Mouse (Mus musculus) neural tube, embryonic 11.5 days (tissue): ENCODE results near the gene 1700028P14Rik. TPM values are rescaled to one million over a fixed set of nuclear protein-coding genes. Genes with fewer than 3 reads are reported as not detected.

Experiments used
- ATAC-seq: fragments of 200-750 bp; cut with Nextera tagmentation; 2 replicates; pipeline ENCODE4 v1.8.0; 2017; ENCODE audit warnings: moderate number of reproducible peaks, mild to moderate bottlenecking, moderate TSS enrichment, moderate library complexity; ENCODE audit not compliant: insufficient read depth, low FRiP score, low TSS enrichment
- DNase-seq: peaks from one replicate; pipeline ENCODE4 v3.0.0-alpha.2; 2015; ENCODE audit warnings: low spot score
- H3K27ac ChIP-seq: fragments of 300-500 bp; sonication (generic); 2 replicates; pipeline ENCODE4 v1.5.1; 2014; ENCODE audit warnings: low read depth, mild to moderate bottlenecking, low read length
- H3K27me3 ChIP-seq: fragments of 300-500 bp; sonication (generic); 2 replicates; pipeline ENCODE4 v1.6.1; 2014; ENCODE audit warnings: mild to moderate bottlenecking, low read length, mixed read lengths; ENCODE audit not compliant: control insufficient read depth, insufficient read depth
- H3K36me3 ChIP-seq: fragments of 300-500 bp; sonication (generic); 2 replicates; pipeline ENCODE4 v1.6.1; 2014; ENCODE audit warnings: mild to moderate bottlenecking, low read length, moderate library complexity, mixed read lengths; ENCODE audit not compliant: control insufficient read depth, insufficient read depth
- H3K4me1 ChIP-seq: fragments of 300-500 bp; sonication (generic); 2 replicates; pipeline ENCODE4 v1.6.1; 2014; ENCODE audit warnings: low read length, mixed read lengths; ENCODE audit not compliant: control insufficient read depth, insufficient read depth
- H3K4me2 ChIP-seq: fragments of 300-500 bp; sonication (generic); 2 replicates; pipeline ENCODE4 v1.6.1; 2014; ENCODE audit warnings: low read depth, mild to moderate bottlenecking, moderate library complexity
- H3K4me3 ChIP-seq: fragments of 300-500 bp; sonication (generic); 2 replicates; pipeline ENCODE4 v1.5.1; 2014; ENCODE audit warnings: low read depth, low read length
- H3K9ac ChIP-seq: fragments of 300-500 bp; sonication (generic); 2 replicates; pipeline ENCODE4 v1.6.1; 2014; ENCODE audit warnings: mild to moderate bottlenecking, low read length
- H3K9me3 ChIP-seq: fragments of 300-500 bp; sonication (generic); 2 replicates; pipeline ENCODE4 v1.6.1; 2016; ENCODE audit warnings: low read length; ENCODE audit not compliant: control insufficient read depth
- WGBS: fragments of 180-500 bp; shearing (Covaris S2); extraction: QIAGEN DNeasy Blood & Tissue Kit; methylation state at CpG from one replicate; pipeline ENCODE4 v1.1.7; 2014; 5-methylcytosine and 5-hydroxymethylcytosine counted together
- polyA plus RNA-seq: library from polyadenylated mRNA; unstranded; fragments of >200 nt; fragmentation: Nextera tagmentation; extraction: Ambion mirVana; gene quantifications from 2 replicates; pipeline ENCODE4 v1.2.1, GENCODE M21; 2014

The 1700028P14Rik gene
- not detected in 2 replicates for polyA plus RNA-seq

GRCm38 (mm10) chr19:23652644-23653043, at the start of gene 1700028P14Rik:
Gene 1700028P14Rik (minus strand): TSS chr19:23652812.
- H3K4me3 ChIP-seq = no peak within 1 kb of the TSS
- DNase-seq (peak; percentile 79), ATAC-seq (peak; percentile 74; the same call in 1 of the 2 replicates)
- 5% methylated on average over 13 of the region's 13 CpGs for WGBS
- H3K36me3 ChIP-seq = no peaks in the 10 kb centered on the region
- H3K27ac ChIP-seq = no peak within 1 kb of the TSS
- no peaks in the 10 kb centered on the region for H3K27me3 ChIP-seq
- H3K9me3 ChIP-seq = no peaks in the 10 kb centered on the region
- H3K4me1 ChIP-seq = no peaks in the 10 kb centered on the region
- peak within 1 kb of the TSS; percentile 34 for H3K4me2 ChIP-seq
- no peak within 1 kb of the TSS for H3K9ac ChIP-seq

DNA sequence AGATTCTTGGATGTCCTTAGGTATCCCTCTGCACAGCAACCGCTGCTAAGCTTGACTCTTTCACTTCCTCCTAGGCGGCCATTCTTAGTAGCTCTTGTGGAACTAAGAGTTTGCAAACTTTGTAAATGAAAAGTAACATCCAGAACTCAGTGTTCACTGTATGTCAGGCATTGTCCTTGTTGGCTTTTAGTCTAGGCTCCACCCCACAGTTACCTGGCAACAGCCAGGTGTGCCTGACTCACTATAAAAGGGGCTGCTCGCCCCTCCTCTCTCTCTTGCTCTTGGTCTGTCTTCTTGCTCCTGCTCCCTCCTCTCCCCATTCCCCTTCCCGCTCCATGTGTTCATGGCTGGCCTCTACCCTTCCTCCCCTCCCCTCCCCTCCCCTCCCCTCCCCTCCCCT, 46.5 kb upstream of the 1700028P14Rik start:
- H3K4me1 ChIP-seq = no peaks in the 10 kb centered on the region
- no peak overlapping the region for H3K4me3 ChIP-seq
- no peaks in the 10 kb centered on the region for H3K9me3 ChIP-seq
- no peak overlapping the region for H3K4me2 ChIP-seq
- ATAC-seq (no peak), DNase-seq (no peak)
- no peaks in the 10 kb centered on the region for H3K27me3 ChIP-seq
- no peak overlapping the region for H3K27ac ChIP-seq
- H3K36me3 ChIP-seq = peaks cover 3% of the 10 kb centered on the region; the same call in 1 of the 2 replicates
- H3K9ac ChIP-seq = no peak overlapping the region
- WGBS = 94% methylated on average over 4 of the region's 4 CpGs

DNA sequence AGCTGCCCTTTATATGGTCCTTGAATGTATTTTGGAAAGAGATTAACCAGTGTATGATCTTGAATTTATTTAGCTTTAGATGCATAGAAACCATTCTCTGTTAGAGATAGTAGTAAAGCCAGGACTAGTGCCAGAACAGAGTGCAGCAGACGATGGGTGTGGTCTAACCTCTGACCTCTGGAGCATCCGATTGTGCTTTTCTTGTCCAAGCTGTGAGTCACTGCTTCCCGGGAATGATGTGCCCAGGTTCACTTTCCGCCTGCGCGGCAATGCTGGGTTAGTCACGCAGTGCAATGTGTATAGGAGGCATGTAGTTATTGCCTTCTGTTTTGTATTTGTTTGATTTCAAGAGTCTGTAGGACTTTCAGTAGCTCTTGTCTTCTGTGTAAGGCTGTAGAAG, 45.8 kb upstream of the 1700028P14Rik start:
- Histone ChIP-seq H3K9me3 (no peaks in the 10 kb centered on the region), H3K27me3 (no peaks in the 10 kb centered on the region), H3K9ac (no peak overlapping the region), H3K4me3 (no peak overlapping the region), H3K27ac (no peak overlapping the region), H3K4me1 (no peaks in the 10 kb centered on the region), H3K4me2 (no peak overlapping the region), H3K36me3 (peaks cover 3% of the 10 kb centered on the region; the same call in 1 of the 2 replicates)
- 86% methylated on average over 7 of the region's 7 CpGs for WGBS
- no peak for ATAC-seq
- DNase-seq = no peak

GRCm38 (mm10) chr19:23697861-23698260, 45.2 kb upstream of the 1700028P14Rik start:
- H3K9ac ChIP-seq = no peak overlapping the region
- DNase-seq = no peak
- no peak overlapping the region for H3K4me2 ChIP-seq
- 82% methylated on average over 8 of the region's 8 CpGs for WGBS
- H3K4me1 ChIP-seq = no peaks in the 10 kb centered on the region
- H3K36me3 ChIP-seq = peaks cover 3% of the 10 kb centered on the region; the same call in 1 of the 2 replicates
- H3K27me3 ChIP-seq = no peaks in the 10 kb centered on the region
- no peak for ATAC-seq
- no peak overlapping the region for H3K27ac ChIP-seq
- no peak overlapping the region for H3K4me3 ChIP-seq
- H3K9me3 ChIP-seq = no peaks in the 10 kb centered on the region

DNA sequence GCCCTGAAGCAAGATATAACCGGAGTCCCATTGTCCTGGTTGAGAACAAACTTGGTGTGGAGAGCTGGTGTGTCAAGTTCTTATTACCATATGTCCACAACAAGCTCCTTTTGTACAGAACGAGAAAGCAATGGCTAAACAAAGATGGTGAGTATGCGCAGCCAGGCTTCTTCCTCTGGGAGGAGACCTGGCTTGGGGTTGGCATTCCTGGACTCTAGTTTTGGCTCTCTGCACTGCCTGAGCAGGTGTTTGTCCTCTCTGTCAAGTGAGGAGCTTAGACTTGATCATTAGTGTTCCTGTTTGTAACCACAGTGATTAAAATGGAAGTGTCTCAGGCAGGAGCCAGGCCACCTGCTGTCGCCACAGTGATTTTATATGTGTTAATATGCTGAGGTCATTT, 41.7 kb upstream of the 1700028P14Rik start:
- DNase-seq = no peak

GRCm38 (mm10) chr19:23688421-23688946, 35.9 kb upstream of the 1700028P14Rik start:
- H3K9ac ChIP-seq = 0 out of 2 replicates have a peak overlapping the region, but pooled peaks have one; percentile 1

More for the DNA sequence above, 41.7 kb upstream of the 1700028P14Rik start:
- Histone ChIP-seq H3K4me1 (no peaks in the 10 kb centered on the region), H3K4me2 (no peak overlapping the region), H3K27ac (no peak overlapping the region), H3K36me3 (peaks cover 3% of the 10 kb centered on the region; the same call in 1 of the 2 replicates), H3K27me3 (no peaks in the 10 kb centered on the region), H3K9me3 (no peaks in the 10 kb centered on the region), H3K9ac (no peak overlapping the region), H3K4me3 (no peak overlapping the region)
- 92% methylated on average over 4 of the region's 4 CpGs for WGBS
- no peak for ATAC-seq

DNA sequence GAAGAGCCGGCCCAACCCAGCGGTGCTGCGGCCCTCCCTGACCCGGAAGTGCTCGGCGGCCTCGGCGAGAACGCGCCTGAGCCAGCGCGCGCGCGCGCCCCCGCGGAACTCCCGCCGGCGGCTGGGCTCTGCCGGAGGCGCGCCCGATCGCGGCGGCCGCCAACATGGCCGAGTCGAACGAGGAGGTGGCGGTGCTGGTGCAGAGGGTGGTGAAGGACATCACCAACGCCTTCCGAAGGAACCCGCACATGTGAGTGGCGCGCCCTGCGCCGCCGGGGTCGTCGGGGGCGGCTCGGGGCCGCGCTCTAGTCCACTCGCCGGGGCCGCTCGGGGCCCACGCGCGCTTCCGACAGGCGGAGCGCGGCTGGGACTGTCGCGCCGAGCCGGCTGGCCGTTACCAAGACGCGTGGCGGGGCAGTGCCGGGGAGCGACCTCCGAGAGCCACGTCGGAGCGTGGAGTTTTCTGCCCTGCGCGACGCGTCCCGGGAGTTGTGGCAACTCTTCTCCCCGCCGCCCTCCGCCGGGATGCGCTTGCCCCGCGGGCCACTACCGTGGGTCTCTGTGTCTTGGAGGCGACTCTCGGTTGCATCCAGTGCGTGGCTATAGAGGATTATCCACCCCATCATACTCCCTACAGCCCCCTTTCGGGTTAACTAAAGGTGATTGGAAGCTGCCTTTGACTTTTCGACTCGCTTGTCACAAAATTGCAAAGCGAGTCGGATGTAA, 34.8 kb upstream of the 1700028P14Rik start, which contains the start of gene Ptar1:
Gene Ptar1, plus strand, starts transcription at position 134 of the 726 bp plus-strand sequence.
- peaks cover 5% of the 10 kb centered on the region; the same call in 1 of the 2 replicates for H3K4me1 ChIP-seq
- no peaks in the 10 kb centered on the region for H3K9me3 ChIP-seq
- peak; percentile 93 for ATAC-seq
- under 1% methylated on average over 75 of the region's 93 CpGs for WGBS
- H3K4me3 ChIP-seq = peak within 1 kb of the TSS; percentile 82
- peak within 1 kb of the TSS; percentile 91 for H3K27ac ChIP-seq
- peak within 1 kb of the TSS; percentile 48 for H3K4me2 ChIP-seq
- H3K27me3 ChIP-seq = no peaks in the 10 kb centered on the region
- no peaks in the 10 kb centered on the region for H3K36me3 ChIP-seq
- peak within 1 kb of the TSS; percentile 97 for H3K9ac ChIP-seq
- peak; percentile 93 for DNase-seq

More at GRCm38 (mm10) chr19:23688421-23688946, 35.9 kb upstream of the 1700028P14Rik start:
- Histone ChIP-seq H3K9me3 (no peaks in the 10 kb centered on the region), H3K27ac (no peak overlapping the region), H3K4me2 (peak overlapping the region; percentile 48), H3K4me1 (peaks cover 5% of the 10 kb centered on the region; the same call in 1 of the 2 replicates), H3K36me3 (no peaks in the 10 kb centered on the region), H3K4me3 (peak overlapping the region; percentile 82), H3K27me3 (no peaks in the 10 kb centered on the region)
- DNase-seq (peak; percentile 48), ATAC-seq (no peak)
- 15% methylated on average over 4 of the region's 4 CpGs for WGBS

DNA sequence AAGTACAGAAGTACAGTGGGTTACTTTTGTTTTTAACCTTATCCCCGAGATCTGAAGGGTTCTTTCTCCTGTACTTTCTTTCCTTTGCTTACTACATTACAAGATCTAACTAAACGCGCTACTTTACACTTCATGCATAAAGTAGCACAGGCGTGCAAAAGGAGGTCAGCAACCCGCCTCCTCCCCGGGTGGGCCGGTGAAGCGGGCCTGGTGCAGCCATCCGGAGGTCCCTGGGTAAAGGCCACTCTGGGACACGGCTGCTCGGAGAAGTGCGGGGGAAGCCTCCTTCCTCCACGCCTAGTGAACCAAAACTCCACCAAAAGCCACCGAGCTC, 34.3 kb upstream of the 1700028P14Rik start:
- H3K27ac ChIP-seq = peak overlapping the region; percentile 91
- H3K9ac ChIP-seq = peak overlapping the region; percentile 97
- no peaks in the 10 kb centered on the region for H3K9me3 ChIP-seq
- H3K36me3 ChIP-seq = no peaks in the 10 kb centered on the region
- DNase-seq (no peak), ATAC-seq (no peak; the same call in 1 of the 2 replicates)
- H3K4me1 ChIP-seq = peaks cover 5% of the 10 kb centered on the region; the same call in 1 of the 2 replicates
- H3K27me3 ChIP-seq = no peaks in the 10 kb centered on the region
- peak overlapping the region; percentile 48 for H3K4me2 ChIP-seq
- peak overlapping the region; percentile 82 for H3K4me3 ChIP-seq
- WGBS = 2% methylated on average over 14 of the region's 14 CpGs
